Mouse (Mus musculus) cortical plate, adult 2 months (tissue): ENCODE data around the gene Id2.

Experiments used
- CTCF ChIP-seq: fragments of 200-500 bp; IDR thresholded peaks from 2 replicates; pipeline ENCODE4 v1.5.1; 2011; ENCODE audit warnings: mild to moderate bottlenecking, control low read depth, low read length; ENCODE audit not compliant: insufficient read depth; ENCODE audit errors: extremely low read depth
- POLR2A ChIP-seq: fragments of 200-500 bp; IDR thresholded peaks from 2 replicates; pipeline ENCODE4 v1.6.1; 2011; ENCODE audit warnings: mild to moderate bottlenecking, low read length, control low read depth; ENCODE audit not compliant: insufficient read depth; ENCODE audit errors: extremely low read depth

DNA sequence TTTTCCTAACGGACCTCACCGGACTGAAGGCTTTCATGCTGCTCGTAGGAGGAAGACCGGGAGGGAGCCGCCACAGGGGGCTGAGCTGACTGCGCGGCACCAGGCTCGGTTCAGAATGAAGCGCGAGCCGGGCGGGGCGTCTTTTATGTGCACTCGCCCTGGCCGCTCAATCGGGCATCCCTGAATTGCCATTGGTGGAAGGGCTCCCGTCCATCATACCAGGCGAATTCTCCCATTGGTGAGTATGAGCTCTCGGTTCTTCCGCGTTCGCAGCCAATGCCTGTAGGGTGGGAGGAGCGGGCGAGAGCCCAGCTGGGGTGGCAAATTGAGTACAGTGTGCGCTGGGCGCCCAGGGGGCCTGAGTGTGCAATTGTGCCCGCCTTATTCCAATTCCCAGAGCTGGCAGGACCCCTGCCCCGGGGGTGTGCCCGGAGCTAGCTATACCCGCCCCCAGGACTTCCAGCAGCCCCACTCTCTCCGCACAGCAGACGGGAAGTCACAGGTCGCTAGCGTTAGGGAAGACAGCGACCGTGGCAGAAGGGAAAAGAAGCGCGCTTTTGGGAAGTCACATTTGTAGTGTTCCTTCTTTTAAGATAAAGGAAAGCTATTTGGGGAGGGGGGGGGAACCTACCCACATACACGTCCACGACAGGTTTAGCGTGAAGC lies 833 bp downstream of the Id2 start:
- peak; percentile 99 for TF ChIP-seq POLR2A
- no peak for TF ChIP-seq CTCF
